Mouse (Mus musculus) small intestine, adult 2 months (tissue): ENCODE results near the gene Bcas3.

Source experiments
- CTCF ChIP-seq: fragments of 200-500 bp; IDR thresholded peaks from 2 replicates; pipeline ENCODE4 v1.5.1; 2012; ENCODE audit warnings: low read depth, mild to moderate bottlenecking, control low read depth, inconsistent platforms, low read length, moderate library complexity, mixed read lengths; ENCODE audit not compliant: insufficient replicate concordance, insufficient read length; ENCODE audit errors: extremely low read depth
- POLR2A ChIP-seq: fragments of 200-500 bp; IDR thresholded peaks from 2 replicates; pipeline ENCODE4 v1.6.1; 2012; ENCODE audit warnings: low read depth, mild to moderate bottlenecking, control low read depth, inconsistent platforms, low read length, moderate library complexity

DNA sequence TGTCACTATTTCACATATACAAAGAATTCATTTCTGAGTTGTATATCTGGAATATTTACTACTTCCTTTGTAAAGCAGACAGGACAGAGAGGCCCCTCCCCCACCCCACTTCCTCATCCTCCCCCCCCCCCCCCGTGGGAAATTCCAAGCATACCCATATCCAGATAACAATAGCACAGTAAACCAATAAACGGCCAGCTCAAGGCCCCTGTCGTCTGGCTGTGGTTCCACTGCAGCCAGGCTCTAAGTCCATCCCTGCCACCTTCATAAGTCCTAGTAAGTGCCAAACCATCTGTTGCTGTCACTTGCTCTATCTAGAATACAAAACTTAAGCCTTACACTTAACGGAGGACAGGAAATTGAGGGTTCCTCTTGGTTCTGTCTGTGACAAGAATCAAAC lies 221.5 kb downstream of the Bcas3 start:
- TF ChIP-seq POLR2A, result no peak
- TF ChIP-seq CTCF, result no peak
